Mouse (Mus musculus): ENCODE data around the gene Ifitm7. TPM values are rescaled to one million over a fixed set of nuclear protein-coding genes. Genes with fewer than 3 reads are reported as not detected.

Ifitm7 gene
- total RNA-seq (2014; fragmentation: Nextera tagmentation) (not detected in 2 replicates), total RNA-seq (2017) (0.06 and 0.49 TPM in 2 replicates), polyA plus RNA-seq (2012) (not detected in 2 replicates)

DNA sequence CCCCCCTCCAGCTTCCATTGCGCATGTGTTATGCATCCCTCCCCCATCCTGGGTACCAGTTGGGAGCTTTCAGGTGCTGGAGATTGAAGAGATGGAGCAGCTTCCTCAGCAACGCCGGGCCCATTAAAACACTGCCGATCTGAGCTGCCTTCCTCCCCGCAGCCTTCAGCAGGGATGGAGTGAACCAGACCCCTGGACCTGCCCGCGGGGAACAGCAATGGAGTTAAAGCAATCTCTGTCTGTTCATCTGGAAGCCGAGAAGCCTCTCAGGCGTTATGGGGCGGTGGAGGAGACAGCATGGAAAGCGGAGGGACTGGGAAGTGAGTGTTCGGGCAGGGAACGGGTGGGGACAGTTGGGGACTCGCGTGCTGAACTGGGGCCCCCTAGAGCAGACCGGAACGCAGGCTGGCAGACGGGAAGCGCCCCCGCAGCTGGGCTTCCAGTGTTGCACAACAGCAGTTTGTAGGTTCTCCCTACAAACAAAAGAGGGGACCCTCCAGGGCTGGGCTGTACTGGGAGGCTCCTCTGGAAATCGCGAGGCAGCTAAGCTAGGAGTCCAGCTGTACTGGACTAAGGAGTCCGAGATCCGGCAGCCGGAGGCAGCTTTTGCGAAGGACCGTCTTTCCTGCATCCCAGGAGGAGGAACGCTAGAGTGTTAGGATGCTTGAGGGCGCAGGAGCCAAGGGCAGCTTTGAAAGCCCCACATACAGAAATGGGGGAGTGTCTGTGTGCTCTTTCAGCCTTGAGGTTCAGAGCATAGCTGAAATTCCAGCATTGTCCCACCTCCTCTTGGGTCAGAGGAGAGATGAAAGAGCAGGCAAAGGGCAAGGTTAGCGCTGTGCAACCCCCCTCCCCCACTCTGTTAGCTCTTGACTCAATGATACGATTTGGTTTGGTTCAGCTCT is at the start of gene Ifitm7, which contains the start of gene 2900011O08Rik:
Ifitm7 (minus strand) TSS at position 315 of the 905 bp plus-strand sequence.
2900011O08Rik (plus strand) TSS at position 31 of the 905 bp plus-strand sequence.
- no peak for DNase-seq (ENCODE audit: low spot score)
- peaks cover 17% of the 10 kb centered on the region for H3K27me3 ChIP-seq (ENCODE audit: insufficient read depth, low read length)
- no peaks in the 10 kb centered on the region for H3K36me3 ChIP-seq (replicated peaks)
- H3K4me3 ChIP-seq (ENCODE audit: low read depth, low read length), result no peak within 1 kb of the TSS
- TF ChIP-seq CTCF (IDR thresholded peaks at IDR 0.05; ENCODE audit: low read depth, low read length) (no peak), POLR2AphosphoS5 (IDR thresholded peaks at IDR 0.05; ENCODE audit: insufficient replicate concordance, low read depth, low read length) (no peak), GATA2 (IDR thresholded peaks at IDR 0.05; ENCODE audit: borderline replicate concordance, low read depth, low read length) (no peak), GATA1 (IDR thresholded peaks at IDR 0.05; ENCODE audit: borderline replicate concordance, low read length) (no peak), TAL1 (conservative IDR thresholded peaks at IDR 0.05; ENCODE audit: low read depth, low read length) (no peak)
- no peaks in the 10 kb centered on the region for H3K9me3 ChIP-seq (replicated peaks)
- ATAC-seq (ENCODE audit: extremely low read depth, insufficient number of reproducible peaks, low FRiP score, poor library complexity, severe bottlenecking), result no peak
- H3K4me1 ChIP-seq (ENCODE audit: insufficient read depth, low read depth, low read length), result no peaks in the 10 kb centered on the region

DNA sequence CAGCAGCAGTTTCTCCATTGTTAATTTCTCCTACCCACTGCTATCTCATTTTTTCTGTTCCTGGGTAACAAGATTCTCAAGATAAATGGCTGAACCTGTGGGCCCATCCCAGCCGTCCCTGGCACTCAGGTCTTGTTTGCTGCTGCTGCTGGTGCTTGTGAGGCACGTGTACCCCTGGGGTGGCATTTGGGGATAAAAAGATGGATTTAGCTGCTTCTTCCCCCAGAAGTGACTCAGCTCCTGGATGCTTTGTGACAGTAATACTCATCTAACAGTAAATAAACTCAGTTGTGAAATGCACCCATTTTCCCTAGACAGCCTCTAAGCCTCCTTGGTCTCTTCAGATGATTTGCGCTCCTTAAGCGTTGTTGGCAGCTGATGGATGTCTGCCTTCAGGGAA is 46.4 kb upstream of the Ifitm7 start:
- no peaks in the 10 kb centered on the region for H3K27me3 ChIP-seq (ENCODE audit: insufficient read depth, low read length)
- no peak for ATAC-seq (ENCODE audit: extremely low read depth, insufficient number of reproducible peaks, low FRiP score, poor library complexity, severe bottlenecking)
- H3K9me3 ChIP-seq (replicated peaks), result no peaks in the 10 kb centered on the region
- H3K4me3 ChIP-seq (ENCODE audit: low read depth, low read length), result no peak overlapping the region
- TF ChIP-seq GATA2 (IDR thresholded peaks at IDR 0.05; ENCODE audit: borderline replicate concordance, low read depth, low read length) (no peak), POLR2AphosphoS5 (IDR thresholded peaks at IDR 0.05; ENCODE audit: insufficient replicate concordance, low read depth, low read length) (no peak), TAL1 (conservative IDR thresholded peaks at IDR 0.05; ENCODE audit: low read depth, low read length) (no peak), GATA1 (IDR thresholded peaks at IDR 0.05; ENCODE audit: borderline replicate concordance, low read length) (no peak), CTCF (IDR thresholded peaks at IDR 0.05; ENCODE audit: low read depth, low read length) (no peak)
- no peaks in the 10 kb centered on the region for H3K4me1 ChIP-seq (ENCODE audit: insufficient read depth, low read depth, low read length)
- DNase-seq (ENCODE audit: low spot score), result no peak
- H3K36me3 ChIP-seq (replicated peaks), result no peaks in the 10 kb centered on the region

DNA sequence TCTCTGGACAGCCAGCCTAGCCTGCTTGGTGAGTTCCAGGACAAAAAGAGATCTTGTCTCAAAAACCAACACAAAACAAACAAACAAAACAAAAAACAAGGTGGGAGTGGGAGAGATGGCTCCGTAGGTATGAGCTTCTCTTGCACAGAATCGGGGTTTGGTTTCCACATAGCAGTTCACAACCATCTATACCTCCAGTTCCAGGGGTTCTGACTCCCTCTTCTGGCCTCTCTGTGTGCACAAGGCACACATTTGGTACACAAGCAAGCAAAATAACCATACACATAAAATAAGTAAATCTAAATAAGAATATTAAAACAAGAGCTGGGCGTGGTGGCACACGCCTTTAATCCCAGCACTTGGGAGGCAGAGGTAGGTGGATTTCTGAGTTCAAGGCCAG is 44.0 kb upstream of the Ifitm7 start:
- no peaks in the 10 kb centered on the region for H3K4me1 ChIP-seq (ENCODE audit: insufficient read depth, low read depth, low read length)
- no peak overlapping the region for H3K4me3 ChIP-seq (ENCODE audit: low read depth, low read length)
- no peaks in the 10 kb centered on the region for H3K9me3 ChIP-seq (replicated peaks)
- no peak for DNase-seq (ENCODE audit: low spot score)
- no peak for TF ChIP-seq GATA1 (IDR thresholded peaks at IDR 0.05; ENCODE audit: borderline replicate concordance, low read length)
- no peak for TF ChIP-seq TAL1 (conservative IDR thresholded peaks at IDR 0.05; ENCODE audit: low read depth, low read length)
- TF ChIP-seq GATA2 (IDR thresholded peaks at IDR 0.05; ENCODE audit: borderline replicate concordance, low read depth, low read length), result no peak
- TF ChIP-seq CTCF (IDR thresholded peaks at IDR 0.05; ENCODE audit: low read depth, low read length), result no peak
- TF ChIP-seq POLR2AphosphoS5 (IDR thresholded peaks at IDR 0.05; ENCODE audit: insufficient replicate concordance, low read depth, low read length), result no peak
- no peaks in the 10 kb centered on the region for H3K27me3 ChIP-seq (ENCODE audit: insufficient read depth, low read length)
- no peak for ATAC-seq (ENCODE audit: extremely low read depth, insufficient number of reproducible peaks, low FRiP score, poor library complexity, severe bottlenecking)
- H3K36me3 ChIP-seq (replicated peaks), result no peaks in the 10 kb centered on the region

DNA sequence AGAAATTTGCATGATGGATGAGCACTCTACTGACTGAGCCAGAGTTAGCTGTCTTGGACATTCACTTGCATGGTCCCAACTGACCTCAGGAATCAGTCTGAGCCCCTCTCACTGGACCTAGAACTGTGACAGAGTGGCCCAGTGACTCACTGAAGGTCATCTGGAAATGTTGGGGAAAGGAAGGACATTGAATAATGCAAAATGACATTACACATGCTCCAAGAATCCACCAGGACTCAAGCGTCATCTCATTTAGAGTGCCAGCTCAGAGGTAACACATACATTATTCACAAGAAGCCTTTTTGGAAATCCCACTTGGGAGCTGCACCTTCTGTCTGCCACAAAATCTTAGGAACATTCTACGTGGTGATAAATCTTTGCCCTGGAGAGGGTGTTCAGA is 43.2 kb upstream of the Ifitm7 start:
- DNase-seq (ENCODE audit: low spot score) (no peak), ATAC-seq (ENCODE audit: extremely low read depth, insufficient number of reproducible peaks, low FRiP score, poor library complexity, severe bottlenecking) (no peak)
- TF ChIP-seq CTCF (IDR thresholded peaks at IDR 0.05; ENCODE audit: low read depth, low read length) (no peak), POLR2AphosphoS5 (IDR thresholded peaks at IDR 0.05; ENCODE audit: insufficient replicate concordance, low read depth, low read length) (no peak), TAL1 (conservative IDR thresholded peaks at IDR 0.05; ENCODE audit: low read depth, low read length) (no peak), GATA1 (IDR thresholded peaks at IDR 0.05; ENCODE audit: borderline replicate concordance, low read length) (no peak), GATA2 (IDR thresholded peaks at IDR 0.05; ENCODE audit: borderline replicate concordance, low read depth, low read length) (no peak)
- Histone ChIP-seq H3K4me1 (ENCODE audit: insufficient read depth, low read depth, low read length) (no peaks in the 10 kb centered on the region), H3K36me3 (replicated peaks) (no peaks in the 10 kb centered on the region), H3K27me3 (ENCODE audit: insufficient read depth, low read length) (no peaks in the 10 kb centered on the region), H3K4me3 (ENCODE audit: low read depth, low read length) (no peak overlapping the region), H3K9me3 (replicated peaks) (no peaks in the 10 kb centered on the region)

DNA sequence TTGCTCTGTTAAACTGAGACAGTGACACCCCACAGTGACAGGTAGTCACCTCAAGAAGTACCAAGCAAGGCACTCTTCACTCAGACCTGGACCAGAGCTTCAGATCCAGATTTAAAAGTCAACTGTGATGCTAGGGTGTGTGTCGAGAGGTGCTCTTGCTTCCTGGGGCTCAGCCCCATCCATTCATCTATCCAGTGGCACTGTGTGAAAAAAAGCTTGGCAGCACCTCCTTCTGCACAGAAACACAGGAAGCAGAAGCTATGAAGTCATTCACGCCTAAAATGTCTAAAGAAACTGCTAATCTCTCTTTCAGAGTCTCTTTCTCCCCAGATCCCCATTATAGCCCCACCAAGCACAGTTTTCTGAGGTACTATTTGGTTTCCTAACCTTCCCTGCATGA is 42.4 kb upstream of the Ifitm7 start:
- ATAC-seq (ENCODE audit: extremely low read depth, insufficient number of reproducible peaks, low FRiP score, poor library complexity, severe bottlenecking) (no peak), DNase-seq (ENCODE audit: low spot score) (no peak)
- Histone ChIP-seq H3K4me1 (ENCODE audit: insufficient read depth, low read depth, low read length) (no peaks in the 10 kb centered on the region), H3K9me3 (replicated peaks) (no peaks in the 10 kb centered on the region), H3K27me3 (ENCODE audit: insufficient read depth, low read length) (no peaks in the 10 kb centered on the region), H3K4me3 (ENCODE audit: low read depth, low read length) (no peak overlapping the region), H3K36me3 (replicated peaks) (no peaks in the 10 kb centered on the region)
- TF ChIP-seq GATA2 (IDR thresholded peaks at IDR 0.05; ENCODE audit: borderline replicate concordance, low read depth, low read length) (no peak), POLR2AphosphoS5 (IDR thresholded peaks at IDR 0.05; ENCODE audit: insufficient replicate concordance, low read depth, low read length) (no peak), TAL1 (conservative IDR thresholded peaks at IDR 0.05; ENCODE audit: low read depth, low read length) (no peak), GATA1 (IDR thresholded peaks at IDR 0.05; ENCODE audit: borderline replicate concordance, low read length) (no peak), CTCF (IDR thresholded peaks at IDR 0.05; ENCODE audit: low read depth, low read length) (no peak)

Data from G1E (cell line).